Mouse (Mus musculus) embryo, embryonic 11 days (tissue): ENCODE measurements around the gene Gm9603.
"Not testable (repeated sequence)": the region's sequence is repeated elsewhere in the genome, so short reads cannot be mapped to it uniquely, and the experiment has no call there.

Experiments
- DNase-seq: peaks from one replicate; pipeline ENCODE4 v3.0.0-alpha.2; 2015

Gene Gm9603

DNA sequence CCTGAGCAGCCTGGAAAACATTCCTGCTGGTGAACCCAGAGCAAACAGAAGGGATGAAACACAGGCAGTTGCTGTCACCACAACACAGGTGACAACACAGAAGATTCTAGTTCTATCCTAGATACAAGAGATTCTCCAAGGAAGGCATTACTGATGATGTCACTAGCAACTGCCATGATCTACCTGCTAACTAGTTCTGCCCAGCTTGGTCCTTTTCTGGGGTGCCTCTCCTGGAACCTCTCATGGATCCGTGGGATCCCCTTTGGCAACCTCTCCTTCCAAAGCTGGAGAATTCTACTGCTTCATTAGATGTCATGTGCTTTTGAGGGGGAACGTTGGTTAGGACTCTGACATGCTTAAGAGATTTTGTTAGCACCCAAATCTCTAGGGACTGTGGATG, at the start of gene Gm9603:
Gene Gm9603, minus strand, starts transcription at position 101 of the 400 bp plus-strand sequence.
- DNase-seq, result not testable (repeated sequence)

- not testable (repeated sequence) for DNase-seq
Measured at GRCm38 (mm10) chr14:5632928-5633327, 54.3 kb downstream of the Gm9603 start, which contains the start of gene Gm8265. TSS of gene Gm8265 (minus strand) at chr14:5633028.
